Mouse (Mus musculus) kidney, postnatal 0 days (tissue): ENCODE measurements at regions not wholly inside any gene's neighbourhood (a gene's known extent, or its start where the extent isn't known, plus 50 kb on each side); places are given as distances from the start of the nearest gene placed in this dataset.

Experiments
- ATAC-seq: fragments of 200-750 bp; cut with Nextera tagmentation; replicated peaks from 2 replicates; pipeline ENCODE4 v1.8.0; 2017; ENCODE audit warnings: low read depth, moderate number of reproducible peaks, moderate TSS enrichment, moderate library complexity; ENCODE audit not compliant: low FRiP score
- DNase-seq: peaks from one replicate; pipeline ENCODE4 v3.0.0-alpha.2; 2016; ENCODE audit warnings: low spot score
- H3K27ac ChIP-seq: fragments of 300-500 bp; sonication (generic); 2 replicates; pipeline ENCODE4 v1.5.1; 2014; ENCODE audit warnings: mild to moderate bottlenecking
- H3K27me3 ChIP-seq: fragments of 300-500 bp; sonication (generic); 2 replicates; pipeline ENCODE4 v1.6.1; 2014; ENCODE audit warnings: low read length, mixed read lengths; ENCODE audit not compliant: insufficient read depth
- H3K36me3 ChIP-seq: fragments of 300-500 bp; sonication (generic); 2 replicates; pipeline ENCODE4 v1.6.1; 2014; ENCODE audit warnings: low read length, mixed read lengths; ENCODE audit not compliant: insufficient read depth
- H3K4me1 ChIP-seq: fragments of 300-500 bp; sonication (generic); replicated peaks from 2 replicates; pipeline ENCODE4 v1.6.1; 2014; ENCODE audit warnings: antibody characterized with exemption, low read length, mixed read lengths; ENCODE audit not compliant: insufficient read depth
- H3K4me2 ChIP-seq: fragments of 300-500 bp; sonication (generic); 2 replicates; pipeline ENCODE4 v1.6.1; 2014; ENCODE audit warnings: mild to moderate bottlenecking, low read length, moderate library complexity, mixed read lengths
- H3K4me3 ChIP-seq: fragments of 300-500 bp; sonication (generic); replicated peaks from 2 replicates; pipeline ENCODE4 v1.5.1; 2014; ENCODE audit warnings: low read depth, low read length
- H3K9ac ChIP-seq: fragments of 300-500 bp; sonication (generic); 2 replicates; pipeline ENCODE4 v1.6.1; 2014; ENCODE audit warnings: low read depth, low read length
- H3K9me3 ChIP-seq: fragments of 300-500 bp; sonication (generic); replicated peaks from 2 replicates; pipeline ENCODE4 v1.6.1; 2016; ENCODE audit warnings: low read length, inconsistent platforms, mixed read lengths
- CTCF ChIP-seq: IDR thresholded peaks from 2 replicates; pipeline ENCODE4 v1.5.1; 2016; ENCODE audit warnings: antibody characterized with exemption, low read depth, mild to moderate bottlenecking, moderate library complexity
- WGBS: fragments of 180-500 bp; shearing (Covaris S2); extraction: QIAGEN DNeasy Blood & Tissue Kit; methylation state at CpG from one replicate; pipeline ENCODE4 v1.1.7; 2014; 5-methylcytosine and 5-hydroxymethylcytosine counted together

GRCm38 (mm10) chr7:64061170-64061569 is 92.5 kb upstream of the Trpm1 start:
- no peaks in the 10 kb centered on the region for H3K9me3 ChIP-seq
- 52% methylated on average over 4 of the region's 4 CpGs for WGBS
- H3K9ac ChIP-seq = no peak overlapping the region
- H3K27me3 ChIP-seq = no peaks in the 10 kb centered on the region
- no peak for TF ChIP-seq CTCF
- H3K36me3 ChIP-seq = no peaks in the 10 kb centered on the region
- H3K4me2 ChIP-seq = no peak overlapping the region
- no peak overlapping the region for H3K27ac ChIP-seq
- ATAC-seq = no peak
- no peak overlapping the region for H3K4me3 ChIP-seq
- DNase-seq = no peak
- no peaks in the 10 kb centered on the region for H3K4me1 ChIP-seq

DNA sequence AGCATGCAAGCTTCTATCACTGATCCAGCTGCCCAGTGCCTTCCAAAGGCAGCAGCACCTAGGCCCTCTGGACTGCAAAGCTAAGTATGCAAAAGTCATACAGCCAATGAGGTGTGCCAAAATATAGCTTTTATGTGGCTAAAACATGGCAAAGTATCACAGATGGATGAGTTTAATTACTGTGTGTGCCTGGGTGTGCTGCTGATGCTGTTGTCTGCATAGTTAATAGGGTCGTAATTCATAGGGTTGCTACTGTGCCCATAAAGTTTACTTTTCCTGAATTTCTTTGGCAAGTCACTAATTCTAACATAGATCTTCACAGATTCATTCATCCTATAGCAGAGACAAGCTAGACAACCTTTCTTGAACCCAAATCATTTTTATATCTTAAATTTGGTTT is 93.1 kb upstream of the Trpm1 start:
- 96% methylated on average over 1 of the region's 1 CpGs for WGBS
- Histone ChIP-seq H3K9me3 (no peaks in the 10 kb centered on the region), H3K4me3 (no peak overlapping the region), H3K27me3 (no peaks in the 10 kb centered on the region), H3K4me1 (no peaks in the 10 kb centered on the region), H3K36me3 (no peaks in the 10 kb centered on the region), H3K4me2 (no peak overlapping the region), H3K27ac (no peak overlapping the region), H3K9ac (no peak overlapping the region)
- ATAC-seq = no peak
- no peak for DNase-seq
- TF ChIP-seq CTCF = no peak

GRCm38 (mm10) chr7:64060051-64060450 is 93.6 kb upstream of the Trpm1 start:
- ATAC-seq (no peak), DNase-seq (peak; percentile 58)
- peak; percentile 75 for TF ChIP-seq CTCF
- no peaks in the 10 kb centered on the region for H3K27me3 ChIP-seq
- H3K9me3 ChIP-seq = no peaks in the 10 kb centered on the region
- H3K4me3 ChIP-seq = no peak overlapping the region
- H3K4me1 ChIP-seq = no peaks in the 10 kb centered on the region
- H3K4me2 ChIP-seq = no peak overlapping the region
- no peaks in the 10 kb centered on the region for H3K36me3 ChIP-seq
- H3K27ac ChIP-seq = no peak overlapping the region
- WGBS = 4% methylated on average over 1 of the region's 1 CpGs
- no peak overlapping the region for H3K9ac ChIP-seq

- H3K27me3 ChIP-seq = no peaks in the 10 kb centered on the region
- 43% methylated on average over 4 of the region's 4 CpGs for WGBS
- 0 out of 2 replicates have a peak overlapping the region, but pooled peaks have one; percentile 13 for H3K27ac ChIP-seq
These were observed 95.3 kb upstream of the Trpm1 start for GRCm38 (mm10) chr7:64058282-64058872.

GRCm38 (mm10) chr7:64057873-64058272 is 95.8 kb upstream of the Trpm1 start:
- H3K36me3 ChIP-seq = no peaks in the 10 kb centered on the region
- H3K9ac ChIP-seq = no peak overlapping the region
- no peaks in the 10 kb centered on the region for H3K9me3 ChIP-seq
- peak; percentile 41 for DNase-seq
- no peaks in the 10 kb centered on the region for H3K27me3 ChIP-seq
- H3K27ac ChIP-seq = 0 out of 2 replicates have a peak overlapping the region, but pooled peaks have one; percentile 13
- no peak overlapping the region for H3K4me2 ChIP-seq
- H3K4me3 ChIP-seq = no peak overlapping the region
- peak; percentile 50; the same call in 1 of the 2 replicates for ATAC-seq
- peak; percentile 43; the same call in 1 of the 2 replicates for TF ChIP-seq CTCF
- 48% methylated on average over 4 of the region's 4 CpGs for WGBS
- no peaks in the 10 kb centered on the region for H3K4me1 ChIP-seq

More at GRCm38 (mm10) chr7:64058282-64058872, 95.3 kb upstream of the Trpm1 start:
- DNase-seq (no peak), ATAC-seq (no peak)
- Histone ChIP-seq H3K9ac (no peak overlapping the region), H3K4me2 (no peak overlapping the region), H3K4me1 (no peaks in the 10 kb centered on the region), H3K9me3 (no peaks in the 10 kb centered on the region), H3K36me3 (no peaks in the 10 kb centered on the region), H3K4me3 (no peak overlapping the region)
- TF ChIP-seq CTCF = no peak

DNA sequence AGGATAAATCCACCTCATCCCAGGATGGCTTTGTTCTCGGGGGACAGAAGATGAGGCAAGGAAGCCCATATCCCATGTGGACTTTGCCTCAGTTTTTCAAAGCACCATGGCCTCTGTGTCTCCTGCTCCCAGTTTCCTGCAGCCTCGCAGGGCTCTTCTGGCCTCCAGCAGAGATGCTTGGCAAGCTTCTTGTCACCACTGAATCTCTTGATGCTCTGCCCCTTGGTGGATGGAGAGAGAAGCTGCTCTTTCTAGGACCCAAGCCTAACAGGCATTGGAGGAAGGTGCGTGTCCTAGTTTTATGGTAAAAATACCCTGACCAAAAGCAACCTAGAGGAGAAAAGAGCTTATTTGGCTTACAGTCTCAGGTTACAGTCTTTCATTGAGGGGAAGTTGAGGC is 97.1 kb upstream of the Trpm1 start:
- H3K36me3 ChIP-seq = no peaks in the 10 kb centered on the region
- H3K4me3 ChIP-seq = no peak overlapping the region
- no peaks in the 10 kb centered on the region for H3K9me3 ChIP-seq
- TF ChIP-seq CTCF = no peak
- H3K9ac ChIP-seq = no peak overlapping the region
- DNase-seq = no peak
- no peak for ATAC-seq
- H3K27me3 ChIP-seq = no peaks in the 10 kb centered on the region
- H3K4me2 ChIP-seq = no peak overlapping the region
- no peaks in the 10 kb centered on the region for H3K4me1 ChIP-seq
- H3K27ac ChIP-seq = no peak overlapping the region
- WGBS = 85% methylated on average over 3 of the region's 3 CpGs

DNA sequence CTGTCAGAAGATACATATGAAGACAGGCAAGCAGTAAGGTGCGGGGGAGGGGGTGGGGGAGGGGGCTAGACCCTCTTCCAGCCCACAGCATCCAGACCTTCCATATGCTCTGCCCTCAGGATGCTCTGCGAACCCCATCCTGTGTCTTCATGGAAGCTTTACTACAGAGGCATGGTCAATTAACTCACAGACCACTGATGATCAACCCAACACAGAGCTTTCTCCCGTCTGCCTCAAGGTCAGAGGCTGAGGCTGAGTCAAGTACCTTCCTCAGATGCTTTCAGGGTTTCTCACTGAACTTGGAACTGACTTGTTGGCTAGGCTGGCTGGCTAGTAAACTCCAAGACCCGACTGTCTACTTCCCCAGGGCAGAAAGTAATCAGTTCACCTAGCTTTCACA is 98.6 kb upstream of the Trpm1 start:
- Histone ChIP-seq H3K27me3 (no peaks in the 10 kb centered on the region), H3K27ac (no peak overlapping the region), H3K9ac (no peak overlapping the region), H3K9me3 (no peaks in the 10 kb centered on the region), H3K4me3 (no peak overlapping the region), H3K36me3 (no peaks in the 10 kb centered on the region), H3K4me1 (no peaks in the 10 kb centered on the region), H3K4me2 (no peak overlapping the region)
- 59% methylated on average over 4 of the region's 4 CpGs for WGBS
- no peak for ATAC-seq
- DNase-seq = no peak
- TF ChIP-seq CTCF = no peak
